Mouse (Mus musculus) megakaryocyte, embryonic 14.5 days (primary cell): ENCODE data around the gene Pdgfd.

Experiments
- FLI1 ChIP-seq: IDR thresholded peaks from 2 replicates; pipeline ENCODE4 v1.6.1; 2012; ENCODE audit warnings: low read length, inconsistent platforms, mixed read lengths
- GATA1 ChIP-seq: IDR thresholded peaks from 3 replicates; pipeline ENCODE4 v1.6.1; 2012; ENCODE audit warnings: mixed read lengths, low read length, inconsistent platforms, borderline replicate concordance

DNA sequence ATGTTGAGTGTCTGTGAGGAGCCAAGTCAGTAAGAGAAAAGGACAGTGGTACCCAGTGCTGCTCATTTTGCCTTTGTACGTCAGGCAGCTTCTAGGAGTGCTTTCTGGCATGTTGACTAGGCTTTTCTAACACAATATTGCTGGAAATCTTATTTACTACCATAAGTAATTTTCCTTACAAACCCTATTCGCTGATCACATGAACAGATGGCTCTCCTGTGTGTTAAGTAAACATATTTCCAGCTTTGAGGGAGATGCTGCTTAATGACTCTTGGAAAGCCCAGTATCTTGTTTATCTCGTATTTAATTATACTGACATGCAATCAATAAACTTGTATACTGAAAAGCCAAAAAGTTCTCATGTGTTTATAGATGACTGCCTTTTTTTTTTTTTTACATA lies 133.7 kb downstream of the Pdgfd start:
- TF ChIP-seq GATA1, result no peak
- TF ChIP-seq FLI1, result no peak
